Mouse (Mus musculus): ENCODE data around the gene Ccl12. TPM values are rescaled to one million over a fixed set of nuclear protein-coding genes. Genes with fewer than 3 reads are reported as not detected.

Gene Ccl12
- polyA plus RNA-seq, 1 experiment from 2014 or later = 0.52 TPM

DNA sequence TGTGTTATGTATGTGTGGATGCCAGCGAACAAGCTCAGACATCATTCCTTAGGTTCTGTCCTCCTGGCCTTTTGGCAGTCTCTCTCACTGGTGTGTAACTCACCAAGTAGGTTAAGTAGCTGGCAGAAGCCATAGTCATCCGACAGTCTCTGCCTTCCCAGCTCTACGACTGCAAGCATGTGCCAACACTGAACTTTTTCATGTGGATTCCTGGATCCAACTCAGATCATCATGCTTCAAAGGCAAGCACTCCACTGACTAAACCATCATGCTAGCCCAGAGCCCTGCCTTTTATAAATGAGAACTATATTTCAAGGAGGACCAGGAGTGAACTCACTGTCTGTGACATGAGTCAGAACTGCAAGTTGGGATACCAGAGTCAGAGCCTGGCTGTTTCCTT, 28.0 kb upstream of the Ccl12 start:
- no peak overlapping the region for H3K4me3 ChIP-seq (ENCODE audit: low read depth, low read length)
- 53% methylated on average over 3 of the region's 3 CpGs for WGBS (ENCODE audit: insufficient replicate concordance)
- no peak for ATAC-seq (ENCODE audit: low read depth)
- no peaks in the 10 kb centered on the region for H3K4me1 ChIP-seq (ENCODE audit: control insufficient read depth, low read depth, low read length)
- H3K9ac ChIP-seq (ENCODE audit: low read depth, low read length) = no peak overlapping the region
- no peak overlapping the region for H3K27ac ChIP-seq (ENCODE audit: low read length)
- no peak overlapping the region for H3K4me2 ChIP-seq (ENCODE audit: low read depth, low read length)
- no peaks in the 10 kb centered on the region for H3K36me3 ChIP-seq (ENCODE audit: control insufficient read depth, insufficient read depth)
- H3K9me3 ChIP-seq (replicated peaks; ENCODE audit: control insufficient read depth, low read length) = no peaks in the 10 kb centered on the region
- H3K27me3 ChIP-seq (ENCODE audit: control insufficient read depth, insufficient read depth, low read depth, low read length) = no peaks in the 10 kb centered on the region

DNA sequence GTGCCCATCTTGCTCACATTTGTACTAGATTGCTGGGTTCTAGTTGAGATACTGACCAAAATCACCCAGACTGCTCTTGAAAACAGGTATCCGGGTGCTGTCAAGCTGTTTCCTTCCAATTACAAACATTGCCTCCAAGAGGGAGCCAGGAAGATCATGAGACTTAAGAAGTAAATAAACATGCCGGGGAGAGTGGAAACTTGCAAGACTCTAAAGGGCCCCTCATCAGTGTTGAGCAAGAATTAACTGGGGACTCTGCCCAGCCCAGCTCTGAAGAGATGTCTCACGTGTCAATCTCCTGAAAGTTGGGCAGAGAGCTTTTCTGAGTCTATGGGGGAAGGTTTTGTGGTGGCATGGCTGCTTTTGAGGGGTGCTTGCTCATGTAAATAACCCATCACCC, 24.6 kb upstream of the Ccl12 start:
- H3K9ac ChIP-seq (ENCODE audit: low read depth, low read length) = no peak overlapping the region
- H3K9me3 ChIP-seq (replicated peaks; ENCODE audit: control insufficient read depth, low read length) = no peaks in the 10 kb centered on the region
- 34% methylated on average over 3 of the region's 3 CpGs for WGBS (ENCODE audit: insufficient replicate concordance)
- no peaks in the 10 kb centered on the region for H3K4me1 ChIP-seq (ENCODE audit: control insufficient read depth, low read depth, low read length)
- H3K36me3 ChIP-seq (ENCODE audit: control insufficient read depth, insufficient read depth) = no peaks in the 10 kb centered on the region
- H3K4me2 ChIP-seq (ENCODE audit: low read depth, low read length) = no peak overlapping the region
- no peak for ATAC-seq (ENCODE audit: low read depth)
- no peak overlapping the region for H3K27ac ChIP-seq (ENCODE audit: low read length)
- H3K4me3 ChIP-seq (ENCODE audit: low read depth, low read length) = no peak overlapping the region
- H3K27me3 ChIP-seq (ENCODE audit: control insufficient read depth, insufficient read depth, low read depth, low read length) = no peaks in the 10 kb centered on the region

GRCm38 (mm10) chr11:82078136-82078730, 23.4 kb upstream of the Ccl12 start:
- H3K4me1 ChIP-seq (ENCODE audit: control insufficient read depth, low read depth, low read length) = no peaks in the 10 kb centered on the region
- H3K9ac ChIP-seq (ENCODE audit: low read depth, low read length) = no peak overlapping the region
- no peaks in the 10 kb centered on the region for H3K36me3 ChIP-seq (ENCODE audit: control insufficient read depth, insufficient read depth)
- H3K4me3 ChIP-seq (ENCODE audit: low read depth, low read length) = no peak overlapping the region
- H3K4me2 ChIP-seq (ENCODE audit: low read depth, low read length) = no peak overlapping the region
- no peaks in the 10 kb centered on the region for H3K9me3 ChIP-seq (replicated peaks; ENCODE audit: control insufficient read depth, low read length)
- no peak for ATAC-seq (ENCODE audit: low read depth)
- no peak overlapping the region for H3K27ac ChIP-seq (ENCODE audit: low read length)
- H3K27me3 ChIP-seq (ENCODE audit: control insufficient read depth, insufficient read depth, low read depth, low read length) = no peaks in the 10 kb centered on the region

GRCm38 (mm10) chr11:82080865-82081264, 20.8 kb upstream of the Ccl12 start:
- Histone ChIP-seq H3K9me3 (replicated peaks; ENCODE audit: control insufficient read depth, low read length) (no peaks in the 10 kb centered on the region), H3K9ac (ENCODE audit: low read depth, low read length) (no peak overlapping the region), H3K4me2 (ENCODE audit: low read depth, low read length) (no peak overlapping the region), H3K27me3 (ENCODE audit: control insufficient read depth, insufficient read depth, low read depth, low read length) (no peaks in the 10 kb centered on the region), H3K4me3 (ENCODE audit: low read depth, low read length) (no peak overlapping the region), H3K27ac (ENCODE audit: low read length) (no peak overlapping the region), H3K36me3 (ENCODE audit: control insufficient read depth, insufficient read depth) (no peaks in the 10 kb centered on the region), H3K4me1 (ENCODE audit: control insufficient read depth, low read depth, low read length) (no peaks in the 10 kb centered on the region)
- ATAC-seq (ENCODE audit: low read depth) = no peak
- 33% methylated on average over 3 of the region's 3 CpGs for WGBS (ENCODE audit: insufficient replicate concordance)

DNA sequence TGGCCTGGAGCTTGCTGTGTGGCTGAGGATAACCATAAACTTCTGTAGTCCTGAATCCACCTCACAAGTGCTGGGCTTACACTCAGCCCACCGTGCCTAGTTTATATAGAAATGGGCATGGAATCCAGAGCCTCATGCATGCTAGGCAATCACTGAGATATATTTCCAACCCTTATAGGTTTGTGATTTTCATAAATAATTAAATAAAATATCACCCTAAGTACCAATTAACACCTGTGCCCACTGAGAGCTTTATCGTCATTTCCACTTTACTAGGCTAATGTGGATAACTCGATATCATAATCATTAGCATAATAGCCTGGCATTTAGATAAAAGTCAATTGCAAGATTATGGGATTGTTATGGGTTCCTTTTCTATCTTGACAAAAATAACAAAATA, 17.3 kb upstream of the Ccl12 start:
- no peaks in the 10 kb centered on the region for H3K36me3 ChIP-seq (ENCODE audit: control insufficient read depth, insufficient read depth)
- H3K27ac ChIP-seq (ENCODE audit: low read length) = no peak overlapping the region
- ATAC-seq (ENCODE audit: low read depth) = no peak
- no peaks in the 10 kb centered on the region for H3K4me1 ChIP-seq (ENCODE audit: control insufficient read depth, low read depth, low read length)
- no peak overlapping the region for H3K9ac ChIP-seq (ENCODE audit: low read depth, low read length)
- WGBS (ENCODE audit: insufficient replicate concordance) = 70% methylated on average over 3 of the region's 3 CpGs
- H3K4me2 ChIP-seq (ENCODE audit: low read depth, low read length) = no peak overlapping the region
- no peaks in the 10 kb centered on the region for H3K9me3 ChIP-seq (replicated peaks; ENCODE audit: control insufficient read depth, low read length)
- no peak overlapping the region for H3K4me3 ChIP-seq (ENCODE audit: low read depth, low read length)
- no peaks in the 10 kb centered on the region for H3K27me3 ChIP-seq (ENCODE audit: control insufficient read depth, insufficient read depth, low read depth, low read length)

DNA sequence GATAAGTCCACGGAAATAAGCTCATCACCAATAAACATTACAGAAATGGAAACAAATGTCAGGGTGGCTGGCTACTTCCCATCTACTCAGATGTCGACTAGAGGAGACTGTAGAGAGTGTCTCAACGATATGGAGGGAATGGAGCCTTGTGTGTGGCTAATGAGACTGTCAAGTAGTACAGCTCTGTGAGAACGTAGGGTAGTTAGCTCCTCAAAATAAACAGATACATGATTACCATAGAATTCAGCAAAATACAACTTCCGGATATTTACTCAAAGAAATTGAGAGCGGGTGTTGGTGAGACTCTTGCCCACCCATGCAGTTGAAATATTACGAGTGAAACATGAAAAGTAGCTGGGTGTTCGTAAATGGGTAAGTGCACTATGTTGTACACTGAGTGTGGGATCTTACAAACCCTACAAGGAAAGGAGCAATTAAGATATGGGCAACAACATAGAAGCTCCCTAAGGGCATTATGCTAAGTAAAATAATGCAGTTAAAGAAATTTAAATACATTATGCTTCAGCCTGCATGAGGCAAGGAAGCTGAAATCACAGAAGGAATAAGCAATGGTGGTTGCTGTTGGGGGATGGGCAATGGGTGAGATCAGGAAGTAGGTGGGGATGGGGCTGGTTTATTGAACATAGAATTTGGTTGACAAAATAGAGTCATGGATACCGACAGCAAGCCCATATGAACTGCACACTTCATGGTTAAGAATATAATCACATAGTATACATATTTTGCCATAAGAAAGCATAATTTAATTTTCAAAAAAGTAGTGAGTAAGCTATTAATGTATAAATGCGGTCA, 1.9 kb upstream of the Ccl12 start:
- Histone ChIP-seq H3K27ac (ENCODE audit: low read length) (no peak overlapping the region), H3K4me2 (ENCODE audit: low read depth, low read length) (no peak overlapping the region), H3K27me3 (ENCODE audit: control insufficient read depth, insufficient read depth, low read depth, low read length) (no peaks in the 10 kb centered on the region), H3K4me3 (ENCODE audit: low read depth, low read length) (no peak overlapping the region), H3K4me1 (ENCODE audit: control insufficient read depth, low read depth, low read length) (no peaks in the 10 kb centered on the region), H3K9me3 (replicated peaks; ENCODE audit: control insufficient read depth, low read length) (no peaks in the 10 kb centered on the region), H3K36me3 (ENCODE audit: control insufficient read depth, insufficient read depth) (no peaks in the 10 kb centered on the region), H3K9ac (ENCODE audit: low read depth, low read length) (no peak overlapping the region)
- ATAC-seq (ENCODE audit: low read depth) = no peak
- WGBS (ENCODE audit: insufficient replicate concordance) = 62% methylated on average over 10 of the region's 10 CpGs

GRCm38 (mm10) chr11:82101087-82101486, 558 bp upstream of the Ccl12 start:
- H3K4me3 ChIP-seq (ENCODE audit: low read depth, low read length) = no peak overlapping the region
- H3K9ac ChIP-seq (ENCODE audit: low read depth, low read length) = no peak overlapping the region
- no peaks in the 10 kb centered on the region for H3K27me3 ChIP-seq (ENCODE audit: control insufficient read depth, insufficient read depth, low read depth, low read length)
- no peaks in the 10 kb centered on the region for H3K9me3 ChIP-seq (replicated peaks; ENCODE audit: control insufficient read depth, low read length)
- H3K36me3 ChIP-seq (ENCODE audit: control insufficient read depth, insufficient read depth) = no peaks in the 10 kb centered on the region
- H3K4me2 ChIP-seq (ENCODE audit: low read depth, low read length) = no peak overlapping the region
- no peaks in the 10 kb centered on the region for H3K4me1 ChIP-seq (ENCODE audit: control insufficient read depth, low read depth, low read length)
- no peak for ATAC-seq (ENCODE audit: low read depth)
- 56% methylated on average over 4 of the region's 4 CpGs for WGBS (ENCODE audit: insufficient replicate concordance)
- no peak overlapping the region for H3K27ac ChIP-seq (ENCODE audit: low read length)

- Histone ChIP-seq H3K27me3 (ENCODE audit: control insufficient read depth, insufficient read depth, low read depth, low read length) (no peaks in the 10 kb centered on the region), H3K36me3 (ENCODE audit: control insufficient read depth, insufficient read depth) (no peaks in the 10 kb centered on the region), H3K9me3 (replicated peaks; ENCODE audit: control insufficient read depth, low read length) (no peaks in the 10 kb centered on the region), H3K9ac (ENCODE audit: low read depth, low read length) (no peak overlapping the region), H3K27ac (ENCODE audit: low read length) (no peak overlapping the region), H3K4me1 (ENCODE audit: control insufficient read depth, low read depth, low read length) (no peaks in the 10 kb centered on the region), H3K4me3 (ENCODE audit: low read depth, low read length) (no peak overlapping the region), H3K4me2 (ENCODE audit: low read depth, low read length) (no peak overlapping the region)
- ATAC-seq (ENCODE audit: low read depth) = no peak
Observed at GRCm38 (mm10) chr11:82109611-82110010, 8.0 kb downstream of the Ccl12 start.

- H3K9me3 ChIP-seq (replicated peaks; ENCODE audit: control insufficient read depth, low read length) = no peaks in the 10 kb centered on the region
- no peak overlapping the region for H3K27ac ChIP-seq (ENCODE audit: low read length)
- no peaks in the 10 kb centered on the region for H3K36me3 ChIP-seq (ENCODE audit: control insufficient read depth, insufficient read depth)
- no peak overlapping the region for H3K9ac ChIP-seq (ENCODE audit: low read depth, low read length)
- no peaks in the 10 kb centered on the region for H3K27me3 ChIP-seq (ENCODE audit: control insufficient read depth, insufficient read depth, low read depth, low read length)
- H3K4me1 ChIP-seq (ENCODE audit: control insufficient read depth, low read depth, low read length) = no peaks in the 10 kb centered on the region
- WGBS (ENCODE audit: insufficient replicate concordance) = 55% methylated on average over 6 of the region's 6 CpGs
- no peak overlapping the region for H3K4me2 ChIP-seq (ENCODE audit: low read depth, low read length)
- no peak overlapping the region for H3K4me3 ChIP-seq (ENCODE audit: low read depth, low read length)
- no peak for ATAC-seq (ENCODE audit: low read depth)
Observed at GRCm38 (mm10) chr11:82110372-82111248, 9.0 kb downstream of the Ccl12 start.

Measured in liver, embryonic 16.5 days (tissue).